Mouse (Mus musculus): ENCODE data around the gene Fbxo6.
A peak's percentile ranks its signal among the peaks of the same experiment; 100 is the strongest.

Gene Fbxo6

DNA sequence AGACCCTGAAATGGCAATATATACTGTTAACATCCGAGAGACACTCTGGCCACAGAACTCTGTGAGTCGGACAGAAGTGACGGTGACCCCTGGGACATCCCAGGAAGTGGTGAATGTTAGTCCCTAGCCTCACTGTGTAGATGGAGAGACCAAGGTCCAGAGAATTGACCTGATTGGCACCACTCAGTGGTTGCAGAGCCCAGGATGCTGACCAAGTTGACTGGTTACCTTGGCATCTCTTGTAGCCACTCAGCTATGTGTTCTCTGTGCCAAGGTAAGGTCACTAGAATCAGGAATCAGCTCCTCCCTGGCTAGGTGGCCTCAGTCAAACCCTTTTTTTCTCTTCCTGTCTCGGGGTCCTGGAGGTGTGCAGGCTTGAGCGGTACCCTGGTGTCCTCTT, 8.2 kb downstream of the Fbxo6 start:
- H3K4me3 ChIP-seq (replicated peaks; ENCODE audit: low read length) = no peak overlapping the region
- no peak for TF ChIP-seq POU5F1 (IDR thresholded peaks at IDR 0.05; ENCODE audit: borderline replicate concordance, low read length)
- TF ChIP-seq CTCF (conservative IDR thresholded peaks at IDR 0.05; ENCODE audit: low read length) = no peak
- TF ChIP-seq NANOG (IDR thresholded peaks at IDR 0.05; ENCODE audit: borderline replicate concordance, low read length) = no peak
- no peaks in the 10 kb centered on the region for H3K9me3 ChIP-seq (ENCODE audit: low read length)
- peaks cover 8% of the 10 kb centered on the region for H3K27me3 ChIP-seq (ENCODE audit: insufficient read depth, low read length)
- peaks cover 55% of the 10 kb centered on the region for H3K4me1 ChIP-seq (replicated peaks; ENCODE audit: low read depth, low read length)
- peaks cover 62% of the 10 kb centered on the region for H3K36me3 ChIP-seq (ENCODE audit: insufficient read depth, low read length)

- peaks cover 25% of the 10 kb centered on the region for H3K27me3 ChIP-seq (ENCODE audit: insufficient read depth, low read length)
- H3K9me3 ChIP-seq (ENCODE audit: low read length) = no peaks in the 10 kb centered on the region
- H3K36me3 ChIP-seq (ENCODE audit: insufficient read depth, low read length) = peaks cover 28% of the 10 kb centered on the region
- H3K4me3 ChIP-seq (replicated peaks; ENCODE audit: low read length) = peak overlapping the region; percentile 95
- peaks cover 36% of the 10 kb centered on the region for H3K4me1 ChIP-seq (replicated peaks; ENCODE audit: low read depth, low read length)
- TF ChIP-seq NANOG (IDR thresholded peaks at IDR 0.05; ENCODE audit: borderline replicate concordance, low read length) (no peak), POU5F1 (IDR thresholded peaks at IDR 0.05; ENCODE audit: borderline replicate concordance, low read length) (no peak), CTCF (conservative IDR thresholded peaks at IDR 0.05; ENCODE audit: low read length) (no peak; the same call in 1 of the 2 replicates)
These were observed 11.6 kb downstream of the Fbxo6 start for GRCm38 (mm10) chr4:148140098-148141011.

DNA sequence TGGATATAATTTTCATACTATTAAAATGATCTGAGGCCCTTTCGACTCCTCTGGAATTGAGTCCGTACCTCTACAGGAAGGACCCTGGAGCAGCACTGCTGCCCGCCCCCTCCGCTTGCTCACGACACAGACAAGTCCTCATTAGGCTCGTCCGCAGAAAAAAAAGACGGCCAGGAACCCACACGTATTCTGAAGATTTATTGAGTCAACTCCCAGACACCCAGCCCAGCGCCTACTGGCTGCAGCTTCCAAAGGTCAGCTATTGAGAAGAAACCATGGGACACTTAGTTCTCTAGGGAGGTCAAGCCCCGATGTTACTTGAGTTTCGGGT, 12.2 kb downstream of the Fbxo6 start:
- Histone ChIP-seq H3K4me1 (replicated peaks; ENCODE audit: low read depth, low read length) (peaks cover 34% of the 10 kb centered on the region), H3K27me3 (ENCODE audit: insufficient read depth, low read length) (peaks cover 26% of the 10 kb centered on the region), H3K4me3 (replicated peaks; ENCODE audit: low read length) (peak overlapping the region; percentile 95), H3K36me3 (ENCODE audit: insufficient read depth, low read length) (peaks cover 22% of the 10 kb centered on the region), H3K9me3 (ENCODE audit: low read length) (no peaks in the 10 kb centered on the region)
- no peak for TF ChIP-seq NANOG (IDR thresholded peaks at IDR 0.05; ENCODE audit: borderline replicate concordance, low read length)
- TF ChIP-seq CTCF (conservative IDR thresholded peaks at IDR 0.05; ENCODE audit: low read length) = no peak
- TF ChIP-seq POU5F1 (IDR thresholded peaks at IDR 0.05; ENCODE audit: borderline replicate concordance, low read length) = no peak

DNA sequence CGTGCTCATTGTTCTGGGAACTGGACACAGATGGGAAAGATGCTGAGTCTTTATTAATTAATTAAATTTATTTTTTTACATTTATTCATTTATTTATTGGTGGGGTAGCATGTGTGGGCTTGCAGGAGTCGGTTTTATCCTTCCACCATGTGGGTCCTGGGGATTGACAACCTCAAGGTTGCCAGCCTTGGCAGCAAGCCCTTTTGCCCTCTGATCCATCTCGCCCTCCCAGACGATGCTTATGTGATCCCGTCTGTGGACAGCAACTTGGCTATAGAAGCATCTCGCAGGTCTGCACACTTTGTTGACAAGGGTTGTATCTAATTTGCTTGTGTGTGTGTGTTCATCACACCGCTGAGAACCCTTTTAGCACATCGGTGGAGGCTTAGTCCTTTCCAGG, 14.4 kb downstream of the Fbxo6 start:
- peaks cover 43% of the 10 kb centered on the region for H3K27me3 ChIP-seq (ENCODE audit: insufficient read depth, low read length)
- no peak overlapping the region for H3K4me3 ChIP-seq (replicated peaks; ENCODE audit: low read length)
- H3K36me3 ChIP-seq (ENCODE audit: insufficient read depth, low read length) = no peaks in the 10 kb centered on the region
- H3K9me3 ChIP-seq (ENCODE audit: low read length) = no peaks in the 10 kb centered on the region
- TF ChIP-seq NANOG (IDR thresholded peaks at IDR 0.05; ENCODE audit: borderline replicate concordance, low read length) = no peak
- H3K4me1 ChIP-seq (replicated peaks; ENCODE audit: low read depth, low read length) = peaks cover 15% of the 10 kb centered on the region; the same call in 1 of the 2 replicates

- H3K27me3 ChIP-seq (ENCODE audit: insufficient read depth, low read length) = peaks cover 66% of the 10 kb centered on the region
- H3K4me1 ChIP-seq (replicated peaks; ENCODE audit: low read depth, low read length) = peaks cover 24% of the 10 kb centered on the region
- H3K36me3 ChIP-seq (ENCODE audit: insufficient read depth, low read length) = no peaks in the 10 kb centered on the region
- H3K9me3 ChIP-seq (ENCODE audit: low read length) = no peaks in the 10 kb centered on the region
- TF ChIP-seq POU5F1 (IDR thresholded peaks at IDR 0.05; ENCODE audit: borderline replicate concordance, low read length) = no peak
- no peak for TF ChIP-seq CTCF (conservative IDR thresholded peaks at IDR 0.05; ENCODE audit: low read length)
- no peak for TF ChIP-seq NANOG (IDR thresholded peaks at IDR 0.05; ENCODE audit: borderline replicate concordance, low read length)
- H3K4me3 ChIP-seq (replicated peaks; ENCODE audit: low read length) = no peak overlapping the region
These were observed 17.0 kb downstream of the Fbxo6 start for GRCm38 (mm10) chr4:148134988-148135387.

DNA sequence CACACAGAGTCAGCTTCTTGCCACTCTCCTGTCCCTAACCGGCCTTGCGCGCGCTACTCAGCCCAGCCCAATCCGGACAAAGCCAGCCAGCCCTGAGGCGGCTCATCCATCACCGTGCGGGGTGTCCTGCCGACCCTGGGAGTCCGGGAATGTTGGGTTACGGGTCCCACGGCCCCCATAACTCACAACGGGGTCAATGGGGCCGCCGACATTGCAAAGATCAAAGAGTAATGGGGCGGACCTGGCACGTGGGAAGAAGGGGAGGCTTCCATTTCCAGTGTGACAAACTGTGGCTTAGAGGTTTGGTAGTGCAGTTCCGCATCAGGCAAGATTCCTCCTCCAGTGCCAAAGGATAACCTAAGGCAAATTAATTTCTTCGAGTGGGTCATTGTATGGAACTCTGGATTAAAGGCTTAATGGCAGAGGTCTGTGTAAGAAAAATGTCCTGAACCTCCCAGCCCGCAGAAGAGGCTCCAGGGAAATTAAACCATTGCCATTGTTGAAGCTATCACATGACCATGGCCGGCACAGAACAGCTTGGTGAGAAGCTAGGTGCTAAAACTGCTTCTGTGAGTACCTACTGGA, 20.4 kb downstream of the Fbxo6 start:
- TF ChIP-seq CTCF (conservative IDR thresholded peaks at IDR 0.05; ENCODE audit: low read length) = no peak

DNA sequence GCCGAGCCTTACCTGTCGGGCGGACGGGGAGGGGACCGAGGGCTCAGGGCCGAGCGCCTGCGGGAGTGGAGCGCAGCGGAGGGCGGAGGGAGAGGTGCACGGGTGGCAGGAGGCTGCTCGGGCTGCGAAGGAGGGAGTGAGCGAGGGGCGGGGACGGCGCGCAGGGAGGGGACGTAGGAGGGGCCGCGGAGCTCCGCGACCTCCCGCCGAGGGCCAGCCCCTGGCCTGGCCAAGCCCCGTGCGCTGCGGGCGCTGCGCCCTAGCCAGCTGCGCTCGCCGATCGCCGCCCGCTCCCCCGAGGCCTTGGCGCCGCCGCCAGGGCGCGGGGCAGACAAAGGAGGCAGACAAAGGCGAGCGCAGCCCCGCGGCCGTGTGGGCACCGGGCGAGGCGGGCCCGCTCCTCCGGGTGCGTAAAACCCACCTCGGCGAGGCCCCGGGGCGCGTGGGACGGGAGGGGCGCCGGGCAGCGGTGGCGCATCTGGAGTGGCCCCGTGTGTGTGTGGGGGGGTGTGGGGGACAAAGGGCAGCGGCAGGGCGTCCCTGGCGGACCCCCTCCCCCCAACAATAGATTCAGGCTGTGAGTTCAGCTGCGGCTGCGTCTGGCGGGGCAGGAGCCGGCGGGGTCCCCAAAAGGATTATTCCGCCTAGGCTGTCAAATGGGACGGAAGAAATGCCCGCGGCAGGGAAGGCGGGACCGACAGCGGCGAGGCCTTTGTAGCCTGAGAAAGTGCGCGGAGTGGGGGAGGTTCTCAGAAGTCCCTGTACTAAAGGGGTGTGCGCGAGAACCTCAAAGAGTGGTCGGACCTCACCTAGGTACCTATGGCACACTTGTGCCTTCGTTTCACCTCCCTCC, 21.2 kb downstream of the Fbxo6 start, which contains the start of gene Draxin:
Gene Draxin (minus strand): TSS at position 138 of the 853 bp plus-strand sequence.
- H3K4me1 ChIP-seq (replicated peaks; ENCODE audit: low read depth, low read length) = peaks cover 18% of the 10 kb centered on the region

More for the DNA sequence above, 20.4 kb downstream of the Fbxo6 start:
- H3K9me3 ChIP-seq (ENCODE audit: low read length) = no peaks in the 10 kb centered on the region
- no peaks in the 10 kb centered on the region for H3K36me3 ChIP-seq (ENCODE audit: insufficient read depth, low read length)
- peak overlapping the region; percentile 83 for H3K4me3 ChIP-seq (replicated peaks; ENCODE audit: low read length)
- H3K27me3 ChIP-seq (ENCODE audit: insufficient read depth, low read length) = peaks cover 69% of the 10 kb centered on the region
- peaks cover 18% of the 10 kb centered on the region for H3K4me1 ChIP-seq (replicated peaks; ENCODE audit: low read depth, low read length)

GRCm38 (mm10) chr4:148130133-148130532, 21.8 kb downstream of the Fbxo6 start, which contains the start of gene Mad2l2:
Gene Mad2l2 (plus strand): TSS chr4:148130384.
- TF ChIP-seq CTCF (conservative IDR thresholded peaks at IDR 0.05; ENCODE audit: low read length) (no peak), NANOG (IDR thresholded peaks at IDR 0.05; ENCODE audit: borderline replicate concordance, low read length) (no peak), POU5F1 (IDR thresholded peaks at IDR 0.05; ENCODE audit: borderline replicate concordance, low read length) (no peak)
- H3K36me3 ChIP-seq (ENCODE audit: insufficient read depth, low read length) = no peaks in the 10 kb centered on the region
- peaks cover 18% of the 10 kb centered on the region for H3K4me1 ChIP-seq (replicated peaks; ENCODE audit: low read depth, low read length)
- H3K9me3 ChIP-seq (ENCODE audit: low read length) = no peaks in the 10 kb centered on the region
- peaks cover 78% of the 10 kb centered on the region for H3K27me3 ChIP-seq (ENCODE audit: insufficient read depth, low read length)
- H3K4me3 ChIP-seq (replicated peaks; ENCODE audit: low read length) = peak within 1 kb of the TSS; percentile 83

More for the DNA sequence above, 21.2 kb downstream of the Fbxo6 start, which contains the start of gene Draxin:
- H3K9me3 ChIP-seq (ENCODE audit: low read length) = no peaks in the 10 kb centered on the region
- H3K36me3 ChIP-seq (ENCODE audit: insufficient read depth, low read length) = no peaks in the 10 kb centered on the region
- H3K27me3 ChIP-seq (ENCODE audit: insufficient read depth, low read length) = peaks cover 72% of the 10 kb centered on the region
- peak within 1 kb of the TSS; percentile 83 for H3K4me3 ChIP-seq (replicated peaks; ENCODE audit: low read length)
- no peak for TF ChIP-seq CTCF (conservative IDR thresholded peaks at IDR 0.05; ENCODE audit: low read length)
- TF ChIP-seq POU5F1 (IDR thresholded peaks at IDR 0.05; ENCODE audit: borderline replicate concordance, low read length) = no peak
- no peak for TF ChIP-seq NANOG (IDR thresholded peaks at IDR 0.05; ENCODE audit: borderline replicate concordance, low read length)
